Mouse (Mus musculus) lung, adult 2 months (tissue): ENCODE data around the gene Nr4a3.
A peak's percentile ranks its signal among the peaks of the same experiment; 100 is the strongest.

Experiments used
- CTCF ChIP-seq: fragments of 200-500 bp; IDR thresholded peaks from 2 replicates; pipeline ENCODE4 v1.5.1; 2011; ENCODE audit warnings: mild to moderate bottlenecking, low read length, control low read depth; ENCODE audit not compliant: insufficient read depth
- POLR2A ChIP-seq: fragments of 200-500 bp; IDR thresholded peaks from 2 replicates; pipeline ENCODE4 v1.6.1; 2011; ENCODE audit warnings: low read depth, mild to moderate bottlenecking, control low read depth, low read length, borderline replicate concordance; ENCODE audit errors: extremely low read depth

- TF ChIP-seq CTCF (no peak), POLR2A (peak; percentile 68)
These were observed 1.9 kb upstream of the Nr4a3 start for GRCm38 (mm10) chr4:48042786-48043701.
